Mouse (Mus musculus): ENCODE measurements at regions not wholly inside any gene's neighbourhood (a gene's known extent, or its start where the extent isn't known, plus 50 kb on each side); places are given as distances from the start of the nearest gene placed in this dataset.
"Not testable (repeated sequence)": the region's sequence is repeated elsewhere in the genome, so short reads cannot be mapped to it uniquely, and the experiment has no call there.

DNA sequence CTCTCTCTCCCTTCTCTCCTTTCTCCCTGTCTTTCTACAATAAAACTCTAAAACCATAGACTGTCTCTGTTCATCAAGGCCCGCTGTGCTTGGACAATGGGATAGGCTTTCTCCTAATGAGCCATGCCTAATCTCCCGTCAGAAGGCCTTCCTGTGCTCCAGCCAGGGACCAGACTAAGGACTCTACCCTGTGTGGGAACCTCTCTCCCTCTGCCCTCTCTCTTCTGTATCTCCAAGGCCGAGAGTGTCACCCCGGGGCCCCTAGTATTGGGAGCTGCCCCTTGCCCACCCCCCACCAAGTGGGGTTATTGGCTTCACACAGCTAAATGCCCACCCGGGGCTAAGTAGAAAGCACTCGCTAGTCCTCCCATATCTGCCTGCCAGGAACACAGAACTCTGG, 352.6 kb downstream of the Dync2h1 start:
- not testable (repeated sequence) for TF ChIP-seq POLR2A (IDR thresholded peaks at IDR 0.05; ENCODE audit: insufficient read depth, low read depth, low read length); EP300 (IDR thresholded peaks at IDR 0.05; ENCODE audit: insufficient read depth, low read depth, low read length); CTCF (IDR thresholded peaks at IDR 0.05)
